17 mouse cellular contexts compared by ENCODE assay signal in the genomic region with DNA sequence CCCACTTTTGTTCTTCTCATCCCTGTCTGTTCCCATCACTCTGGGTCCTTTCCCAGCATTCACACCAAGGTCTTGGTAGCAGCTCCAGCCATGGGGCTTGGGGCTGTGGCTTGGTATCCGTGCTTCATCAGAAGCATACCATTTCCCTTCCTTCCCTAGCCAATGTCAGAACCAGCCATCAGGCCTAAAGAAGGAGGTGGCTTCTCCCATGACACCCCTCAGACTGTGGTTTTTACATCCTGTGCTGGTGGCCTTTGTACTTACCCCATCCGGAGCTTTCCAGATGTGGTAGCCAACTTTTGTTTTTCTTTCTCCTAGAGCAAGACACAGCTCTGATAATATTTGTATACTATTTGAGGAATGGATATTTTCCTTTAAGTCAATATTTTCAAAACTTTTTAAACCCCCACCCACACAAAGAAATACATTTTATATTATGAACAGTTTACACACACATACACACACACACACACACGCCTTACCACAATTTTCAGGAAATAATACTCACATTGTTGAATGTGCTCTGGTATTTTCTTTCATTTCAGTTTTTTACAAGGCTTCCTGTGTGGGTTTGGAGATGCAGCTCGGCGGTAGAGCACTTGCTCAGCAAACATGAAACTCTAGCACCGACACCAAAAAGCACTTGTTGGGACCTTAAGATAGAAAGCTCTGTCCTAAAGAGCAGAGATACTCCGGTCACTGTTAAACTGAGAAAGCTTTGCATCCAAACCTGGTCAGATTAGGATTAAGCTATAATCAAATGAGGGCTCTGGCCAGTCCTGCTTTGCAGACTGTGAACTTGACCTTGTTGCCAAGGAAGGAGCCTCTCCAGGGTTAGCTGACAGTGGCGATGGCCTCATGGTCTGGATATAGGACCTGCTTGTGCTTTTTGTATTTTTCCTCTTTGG. TPM values are rescaled to one million over a fixed set of nuclear protein-coding genes. Genes with fewer than 3 reads are reported as not detected.
DNase-seq lines count a peak whose midpoint lies in the region; ATAC-seq lines count a peak whose summit lies in the region.
"Had no signal": no experiment of that assay in that cellular context is flagged by ENCODE, and none has a peak within 500 bp of the region (broad histone marks: within the 10 kb centered on the region; RNA-seq: fewer than 3 reads in every experiment).

No protein-coding gene starts in this region.

- no peak for DNase-seq in embryonic facial prominence, embryonic 10.5 days (ENCODE audit: low spot score)
- DNase-seq in CD8-positive naive resting alpha-beta T cell, adult 2 months (ENCODE audit: low read depth in 2 of 2, low spot score in 2 of 2), result peak; percentile 63 to 76
- peak; percentile 46 for DNase-seq in splenic B cell, adult 2 months (ENCODE audit: low read depth, low spot score)
- no peak for DNase-seq in left cerebral cortex, adult 9 months (ENCODE audit: low spot score in 2 of 2)
- no peak for DNase-seq in kidney, adult 9 months
- no peak for DNase-seq in urinary bladder, postnatal 36 days (ENCODE audit: low spot score in 2 of 2)
- DNase-seq: adrenal gland, postnatal 36 days; cerebellum, adult 2 months; heart, adult 2 months; kidney, postnatal 36 days had no signal

- no peak for ATAC-seq in embryonic facial prominence, embryonic 13.5 days (ENCODE audit: insufficient number of reproducible peaks, insufficient read depth, low FRiP score, low TSS enrichment, low read depth)
- ATAC-seq in inflammation-experienced regulatory T-cells, adult 6 months, result peak; percentile 76
- ATAC-seq: hindbrain, postnatal 0 days had no signal

- no peak overlapping the region for H3K9ac ChIP-seq in embryonic facial prominence, embryonic 13.5 days
- H3K9ac ChIP-seq: embryonic facial prominence, embryonic 15.5 days; liver, embryonic 15.5 days had no signal

- no peaks in the 10 kb centered on the region for H3K27me3 ChIP-seq in embryonic facial prominence, embryonic 13.5 days
- H3K27me3 ChIP-seq in embryonic facial prominence, embryonic 10.5 days (replicated peaks; ENCODE audit: low read depth, poor library complexity, severe bottlenecking), result no peaks in the 10 kb centered on the region
- no peaks in the 10 kb centered on the region for H3K27me3 ChIP-seq in splenic B cell, adult 2 months (ENCODE audit: control insufficient read depth, insufficient read depth, low read length, poor library complexity, severe bottlenecking)
- H3K27me3 ChIP-seq: embryonic facial prominence, embryonic 15.5 days; liver, embryonic 15.5 days had no signal

- no peaks in the 10 kb centered on the region for H3K36me3 ChIP-seq in embryonic facial prominence, embryonic 13.5 days
- H3K36me3 ChIP-seq in embryonic facial prominence, embryonic 10.5 days (replicated peaks), result no peaks in the 10 kb centered on the region
- H3K36me3 ChIP-seq in splenic B cell, adult 2 months (ENCODE audit: control insufficient read depth, insufficient read depth, low read length, poor library complexity, severe bottlenecking), result no peaks in the 10 kb centered on the region
- H3K36me3 ChIP-seq: embryonic facial prominence, embryonic 15.5 days; liver, embryonic 15.5 days had no signal

- 67% methylated on average over 8 of the region's 8 CpGs for WGBS in embryonic facial prominence, embryonic 13.5 days
- WGBS in embryonic facial prominence, embryonic 10.5 days, result 77% methylated on average over 8 of the region's 8 CpGs

- 0 out of 2 replicates have a peak overlapping the region, but pooled peaks have one; percentile 48 for H3K27ac ChIP-seq in embryonic facial prominence, embryonic 13.5 days
- no peak overlapping the region for H3K27ac ChIP-seq in embryonic facial prominence, embryonic 10.5 days (replicated peaks)
- H3K27ac ChIP-seq: embryonic facial prominence, embryonic 15.5 days; heart, adult 2 months; hindbrain, postnatal 0 days; left cerebral cortex, adult 2 months; liver, embryonic 15.5 days had no signal

- no peak overlapping the region for H3K4me3 ChIP-seq in embryonic facial prominence, embryonic 13.5 days
- no peak overlapping the region for H3K4me3 ChIP-seq in embryonic facial prominence, embryonic 10.5 days
- H3K4me3 ChIP-seq: embryonic facial prominence, embryonic 15.5 days; heart, adult 2 months; left cerebral cortex, adult 2 months; liver, embryonic 15.5 days had no signal

- no peaks in the 10 kb centered on the region for H3K9me3 ChIP-seq in embryonic facial prominence, embryonic 13.5 days
- H3K9me3 ChIP-seq in embryonic facial prominence, embryonic 10.5 days, result no peaks in the 10 kb centered on the region
- H3K9me3 ChIP-seq: embryonic facial prominence, embryonic 15.5 days; liver, embryonic 15.5 days had no signal

- peaks cover 16% of the 10 kb centered on the region; the same call in 1 of the 2 replicates for H3K4me1 ChIP-seq in embryonic facial prominence, embryonic 13.5 days
- 0 out of 2 replicates have a peak, but pooled peaks cover 2% of the 10 kb centered on the region for H3K4me1 ChIP-seq in embryonic facial prominence, embryonic 10.5 days

- no peak overlapping the region for H3K4me2 ChIP-seq in embryonic facial prominence, embryonic 13.5 days
- H3K4me2 ChIP-seq: embryonic facial prominence, embryonic 15.5 days; liver, embryonic 15.5 days; midbrain, embryonic 11.5 days had no signal

RNA-seq across cellular contexts. Expression of a gene that starts 18.4 kb away (rescaled TPM):
- 30.4 TPM in 2 replicates for polyA plus RNA-seq in embryonic facial prominence, embryonic 13.5 days (2015; fragmentation: Nextera tagmentation; extraction: Ambion mirVana)
- 50.4 and 52.8 TPM in 2 replicates for polyA plus RNA-seq in embryonic facial prominence, embryonic 10.5 days (2016; fragmentation: Nextera tagmentation; extraction: Ambion mirVana)
- polyA plus RNA-seq in inflammation-experienced regulatory T-cells, adult 6 months (2017; shearing (Covaris generic)), result 100 to 1,000 TPM in 1 of 3 experiments, 10 to 100 TPM in 2; 95.3 to 104 (median 98.9) TPM

RNA-seq across cellular contexts. Expression of a gene that starts 50.7 kb away (rescaled TPM):
- 29.8 and 31.7 TPM in 2 replicates for polyA plus RNA-seq in embryonic facial prominence, embryonic 13.5 days (2015; fragmentation: Nextera tagmentation; extraction: Ambion mirVana)
- 25.6 and 29.0 TPM in 2 replicates for polyA plus RNA-seq in embryonic facial prominence, embryonic 10.5 days (2016; fragmentation: Nextera tagmentation; extraction: Ambion mirVana)
- 10 to 100 TPM; 26.5 to 44.1 (median 34.3) TPM for polyA plus RNA-seq in inflammation-experienced regulatory T-cells, adult 6 months (2017; shearing (Covaris generic))

Comparison
In these comparisons a context has a peak if more than half of its experiments do, and no peak if none do; other contexts are left out.
1. DNase-seq: peak in CD8-positive naive resting alpha-beta T cell, adult 2 months (2 of 2) and splenic B cell, adult 2 months (single experiment); none in embryonic facial prominence, embryonic 10.5 days (single experiment), left cerebral cortex, adult 9 months (0 of 2), kidney, adult 9 months (single experiment) and urinary bladder, postnatal 36 days (0 of 2).